Mouse (Mus musculus): ENCODE results near the gene Tmem121. TPM values are rescaled to one million over a fixed set of nuclear protein-coding genes. Genes with fewer than 3 reads are reported as not detected.

The Tmem121 gene
- 1 to 10 TPM in 1 of 2 experiments, not detected in 1; 2.8 TPM for polyA plus RNA-seq (2017; shearing (Covaris generic))

DNA sequence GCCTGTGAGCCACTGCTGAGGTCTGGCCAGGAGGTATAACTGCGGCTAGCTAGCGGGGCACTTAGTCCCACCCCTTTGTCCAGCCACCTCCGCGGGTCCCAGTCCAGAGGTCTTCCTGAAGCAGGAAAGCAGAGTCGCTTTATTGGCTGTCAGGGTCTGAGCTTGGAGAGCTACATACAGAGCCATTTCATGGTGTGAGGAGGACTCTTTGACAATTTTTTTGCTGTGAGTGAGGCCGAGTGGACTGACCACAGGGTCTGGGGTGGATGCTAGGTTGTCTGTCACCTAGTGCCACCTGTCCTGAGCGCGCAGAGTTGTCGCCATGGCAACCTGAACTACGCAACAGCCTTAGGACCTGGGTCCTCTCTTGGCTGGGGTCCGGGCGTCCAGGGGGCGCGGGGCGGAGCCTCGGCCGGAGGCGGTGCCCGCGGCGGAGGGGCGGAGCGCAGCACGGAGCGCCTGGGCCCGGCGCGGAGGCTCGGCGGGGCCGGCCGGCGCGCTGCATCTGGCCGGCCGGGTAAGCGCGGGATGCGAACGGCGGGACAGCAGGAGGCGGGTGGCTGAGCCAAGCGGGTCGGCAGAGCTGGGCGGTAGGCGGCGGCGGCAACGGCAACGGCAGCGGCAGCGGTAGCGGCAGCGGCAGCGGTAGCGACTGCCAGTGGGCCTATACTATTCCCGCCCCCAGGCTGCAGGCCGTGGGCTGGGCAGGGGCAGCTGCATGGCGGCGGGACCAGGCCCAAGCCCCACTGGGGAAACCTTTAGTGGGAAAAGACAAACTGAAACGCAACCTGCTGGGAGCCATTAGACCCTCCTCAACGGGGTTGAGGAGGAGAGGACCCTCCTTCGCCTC is at the start of gene Tmem121:
Gene Tmem121, plus strand, starts transcription at position 489 of the 850 bp plus-strand sequence.

GRCm38 (mm10) chr12:113139908-113140615 is 45.7 kb upstream of the Tmem121 start, which contains the start of gene Crip2:
Crip2 (plus strand) TSS chr12:113140236.

DNA sequence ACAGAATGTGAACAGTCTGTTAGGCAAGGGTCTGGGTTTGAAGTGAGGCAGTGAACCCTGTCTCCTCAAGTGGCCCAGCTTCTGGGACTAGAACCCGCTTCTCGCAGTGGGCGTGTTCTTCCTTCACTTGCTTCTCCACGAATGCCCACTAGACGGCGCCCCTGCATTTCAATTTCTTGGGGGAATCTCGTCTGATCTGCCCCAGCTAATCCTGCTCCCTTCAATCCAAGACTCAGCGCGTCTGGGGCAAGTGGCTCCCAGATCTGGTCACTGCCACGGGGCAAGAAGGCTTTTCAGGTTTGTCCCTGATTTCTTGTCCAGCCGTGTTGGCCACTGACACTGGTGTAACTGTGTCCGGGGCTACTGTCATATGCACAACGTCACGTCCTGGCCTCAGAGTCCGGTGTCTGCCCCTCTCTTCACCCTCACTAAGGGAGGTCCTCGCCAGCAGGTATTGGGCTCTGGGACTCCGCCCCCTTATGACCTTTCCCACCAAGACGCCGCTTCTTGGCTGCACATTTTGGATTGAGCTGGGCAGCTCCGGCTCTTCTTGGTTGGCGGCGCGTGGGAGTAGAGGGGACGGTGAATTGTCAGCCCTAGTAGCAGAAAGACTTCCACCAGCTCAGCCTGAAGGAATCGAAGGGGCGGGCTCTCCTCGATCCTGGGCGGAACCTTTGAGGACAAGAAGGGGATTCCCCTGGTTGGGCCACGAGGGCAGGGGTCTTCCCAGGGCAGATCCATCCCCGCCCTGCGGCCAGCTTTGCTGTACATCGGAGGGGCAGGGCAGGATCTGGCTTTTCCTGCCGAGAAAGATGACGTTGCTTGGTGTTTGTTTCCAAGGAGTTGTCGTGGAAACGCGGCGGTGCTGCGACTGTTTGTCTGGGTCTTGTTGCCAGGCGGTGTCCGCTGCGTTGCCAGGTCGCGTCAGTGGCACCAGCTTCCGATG is 39.3 kb upstream of the Tmem121 start, which contains the start of gene Crip1:
Gene Crip1, plus strand, starts transcription at position 205 of the 946 bp plus-strand sequence.

GRCm38 (mm10) chr12:113155887-113156539 is 29.7 kb upstream of the Tmem121 start, which contains the start of gene Tedc1:
Tedc1 (plus strand) TSS chr12:113156421.

Other genes starting within 250 kb of the Tmem121 start
- 10 to 100 TPM; 53.5 to 60.1 TPM for gene Nudt14, start 243.8 kb upstream of the Tmem121 start, polyA plus RNA-seq (2017; shearing (Covaris generic))
- gene Btbd6, start 209.4 kb upstream of the Tmem121 start, polyA plus RNA-seq (2017; shearing (Covaris generic)), result 10 to 100 TPM; 41.0 to 48.6 TPM
- 100 to 1,000 TPM; 143 to 169 TPM for gene Brf1, start 185.2 kb upstream of the Tmem121 start, polyA plus RNA-seq (2017; shearing (Covaris generic))
- 10 to 100 TPM; 11.4 to 22.8 TPM for gene Pacs2, start 171.4 kb upstream of the Tmem121 start, polyA plus RNA-seq (2017; shearing (Covaris generic))
- not detected for gene Tex22, start 111.4 kb upstream of the Tmem121 start, polyA plus RNA-seq (2017; shearing (Covaris generic))
- gene Mta1, start 87.7 kb upstream of the Tmem121 start, polyA plus RNA-seq (2017; shearing (Covaris generic)), result 10 to 100 TPM; 35.7 to 37.9 TPM
- gene Crip2, start 45.7 kb upstream of the Tmem121 start, polyA plus RNA-seq (2017; shearing (Covaris generic)), result 1 to 10 TPM; 3.1 to 6.4 TPM
- 1,000 to 10,000 TPM; 1,349 to 2,216 TPM for gene Crip1, start 39.6 kb upstream of the Tmem121 start, polyA plus RNA-seq (2017; shearing (Covaris generic))
- 10 to 100 TPM; 10.4 to 13.7 TPM for gene Tedc1, start 29.5 kb upstream of the Tmem121 start, polyA plus RNA-seq (2017; shearing (Covaris generic))

Measured in activated CD4-positive, CD25-positive, alpha-beta regulatory T cell (primary cell).